Mouse (Mus musculus): Measurements from ENCODE around the gene Pcdh15. TPM values are rescaled to one million over a fixed set of nuclear protein-coding genes. Genes with fewer than 3 reads are reported as not detected.

Pcdh15 gene
- polyA plus RNA-seq, 1 experiment, result 0.37 TPM

- H3K4me3 ChIP-seq (ENCODE audit: insufficient read depth, low read length), result no peak overlapping the region
- TF ChIP-seq POLR2A (IDR thresholded peaks at IDR 0.05; ENCODE audit: low read depth, low read length) (no peak), CTCF (IDR thresholded peaks at IDR 0.05; ENCODE audit: borderline replicate concordance, insufficient read depth, low read length) (no peak)
- no peak overlapping the region for H3K27ac ChIP-seq (ENCODE audit: insufficient read depth, low read length)
- no peaks in the 10 kb centered on the region for H3K4me1 ChIP-seq (ENCODE audit: control insufficient read depth, insufficient read depth, low read length)
Observed at GRCm38 (mm10) chr10:74008836-74009235, 909.7 kb downstream of the Pcdh15 start.

- Histone ChIP-seq H3K4me1 (ENCODE audit: control insufficient read depth, insufficient read depth, low read length) (no peaks in the 10 kb centered on the region), H3K4me3 (ENCODE audit: insufficient read depth, low read length) (no peak overlapping the region), H3K27ac (ENCODE audit: insufficient read depth, low read length) (no peak overlapping the region)
- TF ChIP-seq POLR2A (IDR thresholded peaks at IDR 0.05; ENCODE audit: low read depth, low read length) (no peak), CTCF (IDR thresholded peaks at IDR 0.05; ENCODE audit: borderline replicate concordance, insufficient read depth, low read length) (no peak)
Observed at GRCm38 (mm10) chr10:74023091-74023490, 923.9 kb downstream of the Pcdh15 start.

- Histone ChIP-seq H3K4me3 (ENCODE audit: insufficient read depth, low read length) (no peak overlapping the region), H3K4me1 (ENCODE audit: control insufficient read depth, insufficient read depth, low read length) (no peaks in the 10 kb centered on the region), H3K27ac (ENCODE audit: insufficient read depth, low read length) (no peak overlapping the region)
- TF ChIP-seq CTCF (IDR thresholded peaks at IDR 0.05; ENCODE audit: borderline replicate concordance, insufficient read depth, low read length) (no peak), POLR2A (IDR thresholded peaks at IDR 0.05; ENCODE audit: low read depth, low read length) (no peak)
Observed at GRCm38 (mm10) chr10:74053059-74053458, 953.9 kb downstream of the Pcdh15 start.

- Histone ChIP-seq H3K27ac (ENCODE audit: insufficient read depth, low read length) (no peak overlapping the region), H3K4me3 (ENCODE audit: insufficient read depth, low read length) (no peak overlapping the region), H3K4me1 (ENCODE audit: control insufficient read depth, insufficient read depth, low read length) (no peaks in the 10 kb centered on the region)
- TF ChIP-seq POLR2A (IDR thresholded peaks at IDR 0.05; ENCODE audit: low read depth, low read length) (no peak), CTCF (IDR thresholded peaks at IDR 0.05; ENCODE audit: borderline replicate concordance, insufficient read depth, low read length) (no peak)
Observed at GRCm38 (mm10) chr10:74086653-74087052, 987.5 kb downstream of the Pcdh15 start.

GRCm38 (mm10) chr10:74098296-74098695 lies 999.2 kb downstream of the Pcdh15 start:
- no peak overlapping the region for H3K27ac ChIP-seq (ENCODE audit: insufficient read depth, low read length)
- no peaks in the 10 kb centered on the region for H3K4me1 ChIP-seq (ENCODE audit: control insufficient read depth, insufficient read depth, low read length)
- no peak overlapping the region for H3K4me3 ChIP-seq (ENCODE audit: insufficient read depth, low read length)
- TF ChIP-seq CTCF (IDR thresholded peaks at IDR 0.05; ENCODE audit: borderline replicate concordance, insufficient read depth, low read length), result no peak
- no peak for TF ChIP-seq POLR2A (IDR thresholded peaks at IDR 0.05; ENCODE audit: low read depth, low read length)

GRCm38 (mm10) chr10:74114107-74114506 lies 1015.0 kb downstream of the Pcdh15 start:
- H3K27ac ChIP-seq (ENCODE audit: insufficient read depth, low read length), result no peak overlapping the region
- TF ChIP-seq POLR2A (IDR thresholded peaks at IDR 0.05; ENCODE audit: low read depth, low read length) (no peak), CTCF (IDR thresholded peaks at IDR 0.05; ENCODE audit: borderline replicate concordance, insufficient read depth, low read length) (no peak)
- H3K4me3 ChIP-seq (ENCODE audit: insufficient read depth, low read length), result no peak overlapping the region
- no peaks in the 10 kb centered on the region for H3K4me1 ChIP-seq (ENCODE audit: control insufficient read depth, insufficient read depth, low read length)

GRCm38 (mm10) chr10:74116817-74117216 lies 1017.7 kb downstream of the Pcdh15 start:
- no peaks in the 10 kb centered on the region for H3K4me1 ChIP-seq (ENCODE audit: control insufficient read depth, insufficient read depth, low read length)
- TF ChIP-seq CTCF (IDR thresholded peaks at IDR 0.05; ENCODE audit: borderline replicate concordance, insufficient read depth, low read length) (no peak), POLR2A (IDR thresholded peaks at IDR 0.05; ENCODE audit: low read depth, low read length) (no peak)
- H3K4me3 ChIP-seq (ENCODE audit: insufficient read depth, low read length), result no peak overlapping the region
- H3K27ac ChIP-seq (ENCODE audit: insufficient read depth, low read length), result no peak overlapping the region

- no peak overlapping the region for H3K4me3 ChIP-seq (ENCODE audit: insufficient read depth, low read length)
- H3K27ac ChIP-seq (ENCODE audit: insufficient read depth, low read length), result no peak overlapping the region
- no peaks in the 10 kb centered on the region for H3K4me1 ChIP-seq (ENCODE audit: control insufficient read depth, insufficient read depth, low read length)
- no peak for TF ChIP-seq CTCF (IDR thresholded peaks at IDR 0.05; ENCODE audit: borderline replicate concordance, insufficient read depth, low read length)
- TF ChIP-seq POLR2A (IDR thresholded peaks at IDR 0.05; ENCODE audit: low read depth, low read length), result no peak
Observed at GRCm38 (mm10) chr10:74123421-74123820, 1024.3 kb downstream of the Pcdh15 start.

- no peak overlapping the region for H3K27ac ChIP-seq (ENCODE audit: insufficient read depth, low read length)
- no peaks in the 10 kb centered on the region for H3K4me1 ChIP-seq (ENCODE audit: control insufficient read depth, insufficient read depth, low read length)
- no peak overlapping the region for H3K4me3 ChIP-seq (ENCODE audit: insufficient read depth, low read length)
- TF ChIP-seq CTCF (IDR thresholded peaks at IDR 0.05; ENCODE audit: borderline replicate concordance, insufficient read depth, low read length) (no peak), POLR2A (IDR thresholded peaks at IDR 0.05; ENCODE audit: low read depth, low read length) (no peak)
Observed at GRCm38 (mm10) chr10:74129192-74129591, 1030.0 kb downstream of the Pcdh15 start.

GRCm38 (mm10) chr10:74129665-74130064 lies 1030.5 kb downstream of the Pcdh15 start:
- H3K4me3 ChIP-seq (ENCODE audit: insufficient read depth, low read length), result no peak overlapping the region
- no peaks in the 10 kb centered on the region for H3K4me1 ChIP-seq (ENCODE audit: control insufficient read depth, insufficient read depth, low read length)
- H3K27ac ChIP-seq (ENCODE audit: insufficient read depth, low read length), result no peak overlapping the region
- no peak for TF ChIP-seq POLR2A (IDR thresholded peaks at IDR 0.05; ENCODE audit: low read depth, low read length)
- no peak for TF ChIP-seq CTCF (IDR thresholded peaks at IDR 0.05; ENCODE audit: borderline replicate concordance, insufficient read depth, low read length)

- TF ChIP-seq CTCF (IDR thresholded peaks at IDR 0.05; ENCODE audit: borderline replicate concordance, insufficient read depth, low read length) (no peak), POLR2A (IDR thresholded peaks at IDR 0.05; ENCODE audit: low read depth, low read length) (no peak)
- H3K27ac ChIP-seq (ENCODE audit: insufficient read depth, low read length), result no peak overlapping the region
- no peak overlapping the region for H3K4me3 ChIP-seq (ENCODE audit: insufficient read depth, low read length)
- no peaks in the 10 kb centered on the region for H3K4me1 ChIP-seq (ENCODE audit: control insufficient read depth, insufficient read depth, low read length)
Observed at GRCm38 (mm10) chr10:74130805-74131204, 1031.7 kb downstream of the Pcdh15 start.
